Mouse (Mus musculus) spleen, embryonic (tissue): ENCODE measurements around the gene Vsig8.

Experiments
- CTCF ChIA-PET: fragments of 350-600 bp; sonication (Branson Sonifier 250); formaldehyde crosslinking; loops from one replicate; lab custom pipeline; 2022; lab: Charles Lee

Vsig8 gene

DNA sequence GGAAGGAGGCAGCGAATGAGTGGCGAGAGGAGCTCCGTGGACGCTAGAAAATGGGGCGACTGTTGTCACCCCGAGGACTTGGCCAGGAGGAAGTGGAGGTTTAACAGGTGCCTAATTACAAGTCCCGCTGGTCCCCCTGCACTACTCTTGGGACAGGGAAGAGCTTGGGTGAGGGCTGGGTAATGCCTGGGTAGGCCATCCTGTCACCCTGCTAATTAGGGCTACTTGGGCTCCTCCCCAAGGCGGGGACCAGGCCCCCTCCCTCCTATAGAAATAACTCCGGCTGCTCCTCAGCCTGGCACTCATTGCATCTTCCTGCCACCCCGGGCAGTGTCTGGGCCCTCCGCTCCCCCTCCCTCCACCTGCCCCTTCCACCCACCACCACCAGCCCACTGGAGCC is at the start of gene Vsig8:
Vsig8 (plus strand) TSS at position 301 of the 400 bp plus-strand sequence.
- CTCF ChIA-PET: no interaction called here

DNA sequence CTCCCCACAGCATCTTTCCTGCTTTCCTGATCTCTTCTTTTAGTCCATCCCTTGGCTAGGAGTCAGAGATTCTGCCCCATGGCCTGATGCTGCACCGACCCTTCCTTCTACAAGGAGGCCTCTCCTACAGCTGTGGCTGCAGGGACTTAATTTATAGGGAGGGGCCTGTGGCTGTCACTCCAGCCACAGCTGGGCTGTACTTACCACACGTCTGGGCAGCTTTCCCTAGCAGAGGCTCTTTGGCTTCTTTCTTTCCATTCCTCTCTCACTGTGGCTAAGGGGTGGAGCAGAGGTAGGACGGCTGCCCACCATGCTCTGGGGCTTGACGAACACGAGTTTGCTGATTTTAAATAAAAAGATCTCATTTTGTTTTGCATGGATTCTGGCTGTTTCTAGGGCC is 48.7 kb upstream of the Vsig8 start:
- CTCF ChIA-PET: no interaction called here

DNA sequence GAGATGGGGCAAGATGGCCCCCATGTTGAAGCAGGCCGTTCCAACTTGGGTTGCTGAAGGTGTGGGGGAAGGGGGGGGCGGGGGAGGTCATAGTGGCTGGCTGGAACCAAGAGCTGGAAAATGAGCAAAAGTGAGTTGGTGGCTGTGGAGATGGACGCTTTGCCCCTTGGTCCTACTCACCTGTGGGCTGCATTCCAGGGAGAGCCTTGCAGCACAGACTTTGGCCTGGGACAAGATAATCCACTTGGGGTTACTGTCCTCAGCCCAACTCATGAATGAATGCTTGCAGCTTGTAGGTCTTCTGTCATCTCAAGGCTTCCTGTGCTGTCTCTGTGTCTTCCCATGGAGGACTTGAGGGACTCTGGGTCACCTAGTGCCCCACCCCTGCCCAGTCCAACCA is 48.0 kb upstream of the Vsig8 start:
- CTCF ChIA-PET: no interaction called here

DNA sequence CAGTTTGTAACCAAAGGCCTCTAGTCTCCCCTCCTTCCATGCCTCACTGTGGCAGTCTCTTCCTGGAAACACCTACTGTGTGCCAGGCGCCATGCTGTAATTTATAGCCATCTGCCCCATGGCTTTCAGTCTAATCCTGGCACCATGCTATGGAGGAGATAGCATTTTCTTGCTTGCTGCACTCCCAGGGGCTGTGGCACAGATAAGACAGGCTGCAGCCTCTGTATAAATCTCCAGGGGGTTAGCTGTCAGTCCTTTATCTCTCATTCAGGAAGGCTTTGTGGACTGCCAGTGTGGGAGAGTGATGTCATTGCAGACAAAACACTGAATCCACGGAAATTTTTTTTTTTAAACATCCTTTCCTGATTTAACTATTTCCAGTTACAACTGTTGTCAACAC is 47.6 kb upstream of the Vsig8 start:
- CTCF ChIA-PET: no interaction called here

DNA sequence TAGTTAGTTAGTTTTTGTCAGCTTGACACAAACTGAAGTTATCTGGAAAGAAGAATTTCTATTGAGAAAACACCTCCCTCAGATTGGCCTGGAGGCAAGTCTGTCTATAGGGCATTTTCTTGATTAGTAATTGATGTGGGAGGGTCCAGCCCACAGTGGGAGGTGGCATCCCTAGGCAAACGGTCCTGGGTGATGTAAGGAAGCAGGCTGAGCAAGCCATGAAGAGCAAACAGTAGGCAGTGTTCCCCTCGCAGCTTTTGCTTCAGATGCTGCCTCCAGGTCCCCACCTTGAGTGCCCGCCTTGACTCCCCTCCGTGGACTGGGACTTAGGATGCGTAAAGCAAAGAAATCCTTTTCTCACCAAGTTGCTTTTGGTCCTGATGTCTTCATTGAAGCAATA is 46.5 kb upstream of the Vsig8 start:
- CTCF ChIA-PET: no interaction called here

DNA sequence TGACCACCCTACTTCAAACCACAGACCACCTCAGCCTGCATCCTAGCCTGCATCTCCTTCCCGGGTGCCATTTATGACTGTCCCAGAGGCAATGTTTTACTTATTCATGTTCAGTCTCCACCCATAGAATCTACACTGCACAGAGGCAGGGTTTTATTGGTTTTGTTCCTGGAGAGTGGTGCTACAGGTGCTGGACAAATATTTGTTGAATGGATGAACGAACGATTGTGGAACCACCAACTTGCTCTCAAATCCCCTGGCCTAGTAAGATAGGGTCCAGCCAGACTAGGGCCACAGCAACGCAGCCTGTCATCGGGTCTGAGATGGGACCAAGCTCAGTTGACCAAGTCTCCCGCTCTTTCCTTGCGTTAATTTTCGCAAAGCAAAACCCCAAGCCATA is 45.8 kb upstream of the Vsig8 start:
- CTCF ChIA-PET: interaction anchor here (0.7 kb wide), 1 partner anchor 20 kb away, joined by 3 read pairs; no protein-coding TSS in a partner anchor

DNA sequence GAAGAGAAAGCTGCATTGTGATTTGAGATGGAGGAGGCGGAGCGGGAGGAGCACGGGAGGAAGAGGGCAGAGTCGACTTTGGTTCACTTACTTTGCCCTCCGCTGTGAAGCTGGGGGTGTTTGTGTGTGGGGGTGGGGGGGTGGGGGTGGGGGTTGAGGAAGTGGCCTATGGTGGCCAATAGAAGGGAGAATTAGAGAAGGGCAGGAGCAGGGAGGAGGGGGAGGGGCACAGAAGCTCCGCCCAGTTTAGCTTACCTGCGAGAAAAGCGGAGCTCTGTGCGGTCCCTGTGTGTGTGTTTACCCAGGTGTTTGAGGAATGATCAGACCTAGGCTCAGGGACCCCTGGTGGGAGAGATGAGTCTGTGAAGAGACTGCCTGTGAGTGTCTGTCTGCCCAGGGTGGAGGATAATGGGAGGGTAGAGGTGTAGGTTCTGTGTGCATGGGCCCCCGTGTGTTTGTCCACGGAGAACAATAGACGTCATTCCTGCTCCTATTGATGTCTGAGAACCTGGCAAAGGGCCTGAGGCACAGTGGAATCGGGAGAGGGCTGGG is 45.2 kb upstream of the Vsig8 start:
- CTCF ChIA-PET: interaction anchor here (0.7 kb wide), 1 partner anchor 19 kb away, joined by 3 read pairs; no protein-coding TSS in a partner anchor

DNA sequence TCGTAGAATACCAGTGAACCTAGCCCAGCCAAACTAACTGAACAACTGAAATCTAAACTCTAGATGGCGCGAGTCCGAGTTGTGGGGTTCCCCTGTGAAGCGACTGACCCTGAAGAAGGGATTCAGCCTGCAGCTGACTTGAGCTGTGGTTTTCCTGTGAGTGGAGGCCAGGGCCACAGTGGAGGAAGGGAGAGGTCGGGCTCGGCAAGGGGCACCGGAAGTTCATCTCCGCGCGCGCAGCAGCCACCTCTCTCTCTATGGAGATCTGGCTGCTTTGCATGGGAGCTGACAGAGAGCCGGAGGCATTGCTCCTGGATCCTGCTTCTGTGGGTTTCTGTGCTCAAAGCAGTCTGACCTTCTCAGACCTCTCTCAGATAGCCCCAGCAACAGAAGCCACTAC is 42.8 kb upstream of the Vsig8 start:
- CTCF ChIA-PET: interaction anchor here (0.5 to 1.0 kb wide), 3 partner anchors 11 to 62 kb away, joined by 3 to 24 read pairs (median 9); partner anchors contain the start of gene Slamf9

DNA sequence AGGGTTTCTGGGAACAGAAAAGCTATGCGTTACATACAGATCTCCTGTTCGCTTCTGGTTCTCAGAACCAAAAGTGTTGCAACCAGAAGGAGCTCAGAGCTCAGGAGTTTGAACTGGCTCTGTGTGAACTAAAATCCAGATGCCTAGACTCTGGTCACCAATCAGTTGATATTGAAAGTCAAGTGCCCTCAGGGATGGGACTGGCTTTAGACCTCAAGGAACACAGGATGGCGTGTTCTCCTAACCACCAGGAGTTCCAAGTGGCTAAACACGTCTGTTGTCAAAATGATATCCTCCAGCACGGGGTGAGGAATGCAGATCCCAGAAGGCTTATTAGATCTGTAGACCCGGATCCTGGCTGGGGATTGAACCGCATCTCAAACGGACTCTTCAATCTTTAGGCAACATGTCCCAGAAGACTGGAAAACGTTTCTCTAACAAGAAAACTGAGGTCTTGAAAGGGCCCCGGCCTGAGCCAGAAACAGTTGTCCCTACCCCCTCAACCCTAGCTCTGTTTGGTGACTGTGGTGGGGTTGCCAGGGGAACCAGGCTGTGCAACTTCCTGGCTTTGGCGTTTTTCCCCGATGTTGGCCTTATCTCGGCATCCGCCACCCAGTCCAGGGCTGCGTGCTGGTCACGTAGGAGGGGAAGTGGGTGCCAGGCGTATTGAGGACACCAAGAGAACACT is 42.1 kb upstream of the Vsig8 start:
- CTCF ChIA-PET: interaction anchor here (0.5 to 1.3 kb wide), 4 partner anchors 10 to 1928 kb away, joined by 3 to 9 read pairs (median 3); partner anchors contain the start of gene Slamf9

DNA sequence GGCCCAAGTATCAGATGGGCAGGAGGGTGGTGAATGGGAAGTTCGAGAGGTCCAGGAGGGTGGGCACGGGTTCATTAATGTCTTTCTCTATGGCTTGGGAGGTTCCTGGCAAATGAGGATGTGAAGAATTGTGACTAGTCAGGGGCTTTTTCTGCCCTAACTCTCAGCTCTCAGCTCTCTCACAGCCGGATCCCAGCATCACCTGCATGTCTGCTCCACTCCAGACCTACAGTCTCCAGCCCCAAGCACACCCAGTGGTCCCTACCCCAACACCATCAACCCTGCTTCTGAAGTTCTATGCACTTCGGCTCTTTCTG is 41.6 kb upstream of the Vsig8 start:
- CTCF ChIA-PET: interaction anchor here (1.0 to 1.3 kb wide), 2 partner anchors 10 to 1928 kb away, joined by 3 read pairs; no protein-coding TSS in a partner anchor

DNA sequence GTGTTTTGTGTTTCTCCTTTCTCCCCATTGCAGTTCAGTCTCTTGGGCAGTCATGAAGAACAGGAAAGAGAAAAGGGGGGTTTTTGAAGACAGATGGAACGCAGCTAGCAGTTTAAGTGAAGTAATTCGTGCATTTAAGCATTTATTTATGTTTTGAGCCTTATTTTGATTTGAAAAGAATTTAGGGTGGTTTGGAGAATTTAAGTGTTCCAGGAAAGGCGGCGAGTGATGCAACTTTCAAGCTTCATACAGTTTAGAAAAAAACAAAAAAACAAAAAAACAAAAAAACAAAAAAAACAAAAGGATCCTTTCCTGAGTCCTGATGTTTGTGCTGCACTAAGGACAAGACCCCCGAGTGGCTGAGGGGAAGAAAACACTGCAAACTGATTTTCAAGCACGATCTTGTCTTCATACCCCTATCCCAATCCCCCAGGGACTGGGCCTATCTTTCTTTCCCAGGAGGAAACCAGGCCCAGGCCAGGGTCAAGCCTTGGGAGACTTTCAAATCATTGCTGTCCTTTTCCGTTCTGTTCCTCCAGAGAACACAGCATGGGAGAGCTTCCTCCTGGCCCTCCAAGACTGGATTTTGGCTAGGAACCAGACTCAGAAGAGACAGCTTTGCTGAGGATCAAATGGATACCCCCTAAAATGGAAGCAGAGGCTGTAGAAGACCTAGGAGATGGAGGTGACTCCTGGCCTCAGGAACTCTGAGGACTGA is 41.0 kb upstream of the Vsig8 start:
- CTCF ChIA-PET: interaction anchor here (1.0 to 1.3 kb wide), 4 partner anchors 10 to 1929 kb away, joined by 3 to 4 read pairs (median 3); no protein-coding TSS in a partner anchor

DNA sequence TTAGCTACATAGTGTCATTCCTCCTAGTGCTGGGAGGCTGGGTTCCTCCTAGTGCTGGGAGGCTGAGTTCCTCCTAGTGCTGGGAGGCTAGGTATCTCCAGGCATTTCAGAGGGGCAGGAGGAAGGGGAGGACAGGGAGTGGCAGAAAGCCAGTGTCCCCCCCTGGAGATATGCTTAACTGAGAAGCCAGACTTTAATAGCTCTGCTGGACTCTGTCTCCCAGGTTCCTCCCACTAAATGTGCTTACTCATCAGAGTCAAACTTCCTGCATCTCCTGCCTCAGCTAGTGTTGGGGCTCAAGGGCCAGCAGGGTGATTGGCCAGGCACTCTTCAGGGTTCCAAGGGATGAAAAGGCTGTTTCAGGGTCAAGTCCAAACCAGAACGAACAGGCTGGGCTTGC is 40.3 kb upstream of the Vsig8 start:
- CTCF ChIA-PET: interaction anchor here (1.1 to 1.2 kb wide), 2 partner anchors 11 to 25 kb away, joined by 3 to 4 read pairs; no protein-coding TSS in a partner anchor

DNA sequence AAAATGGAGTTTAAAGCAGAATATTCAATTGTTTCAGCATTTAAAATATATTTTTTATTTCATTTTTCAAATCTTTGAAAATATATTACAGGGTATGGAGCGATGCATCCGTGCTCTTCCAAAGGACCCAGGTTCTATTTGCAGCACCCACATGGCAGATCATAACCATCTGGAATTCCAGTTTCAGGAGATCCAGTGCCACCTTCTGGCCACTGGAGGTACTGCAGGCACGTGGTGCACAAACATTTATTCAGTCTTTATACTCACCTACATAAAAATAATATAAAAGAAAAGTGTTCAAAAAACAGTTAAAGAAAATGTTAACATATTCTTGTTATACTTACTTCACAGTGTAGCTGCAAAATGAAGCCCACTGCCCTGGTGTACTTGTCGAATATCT is 37.7 kb upstream of the Vsig8 start:
- CTCF ChIA-PET: no interaction called here

DNA sequence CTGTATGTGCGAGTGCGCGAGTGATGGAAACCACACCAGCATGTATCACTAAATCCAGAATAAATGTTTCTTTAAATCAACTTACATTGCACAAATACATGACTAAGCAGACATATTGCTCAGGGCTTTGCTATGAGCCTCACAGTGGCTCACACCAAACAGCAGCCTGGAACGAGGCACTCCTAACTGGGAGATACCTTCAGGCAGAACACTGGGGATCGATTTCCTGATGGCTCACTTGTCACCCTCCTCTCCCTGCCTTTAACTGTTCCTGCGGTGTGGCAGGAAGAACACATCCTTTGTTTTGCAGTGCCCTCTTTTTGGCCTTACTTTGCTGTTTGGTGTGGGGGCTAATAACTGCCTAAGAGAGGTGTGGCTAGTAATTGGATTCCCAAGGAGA is 36.1 kb upstream of the Vsig8 start:
- CTCF ChIA-PET: no interaction called here

DNA sequence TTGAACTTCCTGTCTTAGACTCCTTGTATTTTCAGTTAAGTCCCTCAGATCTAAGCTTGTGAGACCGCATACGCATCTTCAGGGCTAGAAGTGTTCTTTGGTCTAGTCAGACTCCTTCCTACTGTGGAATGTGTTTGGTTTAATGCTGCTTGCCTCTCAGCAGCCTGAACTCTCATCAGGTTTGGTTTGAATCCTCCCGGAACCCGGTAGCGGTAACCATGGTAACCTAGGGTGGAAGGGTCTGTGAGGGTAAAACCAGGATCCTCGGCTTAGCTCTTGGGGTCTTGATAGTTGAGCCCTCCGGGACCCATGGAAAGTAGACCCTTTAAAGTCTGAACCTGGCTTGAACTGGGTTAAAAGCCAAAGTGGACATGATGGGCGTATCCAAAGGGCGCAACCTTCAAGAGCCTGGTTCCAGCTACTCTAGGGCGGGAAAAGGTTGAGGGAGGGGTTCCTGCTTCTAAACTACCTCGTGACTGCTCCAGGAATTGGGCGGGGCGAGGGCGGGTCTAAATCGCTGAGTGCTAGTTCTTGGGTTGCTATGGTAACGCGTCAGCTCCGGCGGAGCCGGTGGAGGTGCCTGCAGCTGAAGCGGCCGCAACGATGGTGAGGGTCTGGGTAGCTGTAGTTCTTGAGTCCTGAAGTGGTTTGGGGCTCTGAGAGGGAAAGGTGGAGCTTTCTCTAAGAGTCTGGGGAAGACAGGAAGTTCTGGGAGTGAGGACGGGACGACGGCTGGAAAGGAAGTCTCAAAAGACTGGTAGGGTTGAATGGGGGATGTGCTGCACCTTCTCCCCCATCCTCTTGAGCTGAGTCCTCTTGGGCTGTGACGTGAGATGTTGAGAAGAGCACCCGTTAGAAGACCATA is 34.9 kb upstream of the Vsig8 start, which contains the start of gene Cfap45:
Cfap45 (plus strand) TSS at position 226 of the 865 bp plus-strand sequence.
- CTCF ChIA-PET: interaction anchor here (0.6 kb wide), 1 partner anchor 47 kb away, joined by 4 read pairs; no protein-coding TSS in a partner anchor

DNA sequence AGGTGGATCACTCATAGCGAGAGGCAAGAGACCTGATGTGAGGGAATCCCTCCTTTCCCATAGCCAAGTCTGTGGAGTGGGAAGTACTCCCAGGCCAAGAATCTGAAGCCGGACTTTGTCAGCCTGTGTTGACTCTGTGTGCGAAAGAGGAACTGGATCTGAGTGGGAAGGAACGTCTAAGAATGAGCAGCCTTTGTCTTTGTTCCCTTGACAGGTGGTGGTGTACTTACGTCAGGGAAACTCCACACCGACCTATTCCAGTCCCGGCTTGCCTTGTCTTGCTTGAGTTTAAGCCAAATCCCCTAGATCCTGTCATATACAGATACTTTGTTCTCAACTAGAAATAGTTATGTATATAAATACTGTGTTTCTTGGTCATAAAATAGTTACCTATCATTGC is 33.2 kb upstream of the Vsig8 start:
- CTCF ChIA-PET: no interaction called here

DNA sequence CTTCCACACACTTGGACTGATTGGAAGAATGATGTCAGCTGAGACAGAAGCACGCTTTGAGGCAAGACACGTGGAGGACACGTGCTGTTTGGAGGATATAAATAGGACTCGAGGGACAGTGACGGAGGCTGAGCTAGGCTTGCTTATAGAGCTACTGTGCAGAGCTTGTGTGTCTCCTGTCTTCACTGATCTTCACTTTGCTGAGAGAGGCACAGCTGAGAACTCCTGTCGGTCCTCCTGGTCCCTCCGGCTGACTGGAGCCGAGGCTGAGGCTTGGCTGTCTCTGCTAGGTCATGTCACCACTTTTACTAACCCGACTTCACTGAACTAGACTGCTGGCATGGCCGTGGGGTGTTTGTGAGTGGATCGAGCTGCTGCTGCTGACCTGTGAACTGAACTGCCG is 32.0 kb upstream of the Vsig8 start:
- CTCF ChIA-PET: interaction anchor here (0.8 kb wide), 1 partner anchor 11 kb away, joined by 3 read pairs; no protein-coding TSS in a partner anchor

DNA sequence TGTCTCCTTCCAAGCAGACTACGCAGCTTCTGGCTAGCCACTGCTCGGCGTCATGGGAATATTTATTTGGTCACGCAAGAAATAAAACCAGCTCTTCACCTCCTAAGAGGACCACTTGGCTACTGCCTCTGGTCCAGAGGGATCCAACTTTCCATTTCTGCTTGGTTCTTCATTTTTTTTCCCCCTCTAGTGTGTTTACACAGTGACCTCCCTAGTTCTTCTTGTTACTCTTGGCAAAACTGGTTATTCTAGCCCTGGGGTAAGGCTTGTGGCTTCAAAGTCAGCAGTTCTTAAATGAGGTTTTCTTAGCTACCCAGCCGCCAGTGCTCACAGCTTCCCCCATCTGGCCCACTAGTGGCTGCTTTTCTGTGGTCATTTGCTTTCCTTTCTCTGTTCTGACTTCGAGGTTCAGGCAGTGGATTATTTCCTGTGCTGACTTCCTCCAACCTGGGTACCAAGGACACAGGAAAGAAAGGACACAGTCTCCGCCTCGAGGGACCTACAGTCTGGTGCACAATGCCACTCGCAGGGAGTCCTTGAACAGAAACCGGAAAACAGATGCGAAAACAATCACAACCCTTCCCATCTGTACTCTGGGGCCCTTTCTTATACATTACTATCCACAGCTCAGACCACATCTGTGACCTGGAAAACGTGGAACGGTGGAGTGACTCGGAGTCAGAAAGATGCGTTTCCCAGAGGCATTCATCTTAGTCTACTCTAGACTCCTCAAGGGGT is 30.5 kb upstream of the Vsig8 start:
- CTCF ChIA-PET: interaction anchor here (0.6 to 1.1 kb wide), 2 partner anchors 33 to 37 kb away, joined by 3 to 4 read pairs; no protein-coding TSS in a partner anchor

DNA sequence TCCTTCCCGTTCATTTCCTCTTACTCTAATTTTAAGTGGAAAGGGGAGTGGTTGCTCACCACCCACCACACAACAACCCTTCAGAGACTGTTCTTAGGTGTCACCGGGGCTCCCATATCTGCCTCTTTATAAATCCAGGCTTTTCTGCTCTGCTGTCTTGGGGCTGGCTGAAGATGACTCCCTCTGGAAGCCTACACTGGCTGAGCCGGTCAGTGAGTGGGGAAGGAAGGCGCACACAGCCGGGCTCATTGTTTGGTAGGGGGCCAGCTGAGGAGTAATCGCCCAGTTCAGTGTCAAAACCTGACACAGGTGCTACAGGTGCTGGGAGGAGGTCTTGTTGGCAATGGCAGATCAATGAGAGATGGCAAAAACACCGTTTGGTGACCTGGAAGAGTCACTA is 29.8 kb upstream of the Vsig8 start:
- CTCF ChIA-PET: interaction anchor here (1.1 kb wide), 2 partner anchors 10 to 37 kb away, joined by 4 read pairs; no protein-coding TSS in a partner anchor
